Mouse (Mus musculus): Measurements from ENCODE around the gene Sv2a. TPM values are rescaled to one million over a fixed set of nuclear protein-coding genes. Genes with fewer than 3 reads are reported as not detected.

Gene Sv2a
- polyA plus RNA-seq, 1 experiment from 2014 or later, result 2.9 TPM

GRCm38 (mm10) chr3:96228828-96229227, 47.9 kb downstream of the Sv2a start:
- Histone ChIP-seq H3K36me3 (ENCODE audit: control insufficient read depth, insufficient read depth, low read length) (no peaks in the 10 kb centered on the region), H3K27me3 (ENCODE audit: control insufficient read depth, insufficient read depth, low read length) (no peaks in the 10 kb centered on the region), H3K27ac (replicated peaks) (no peak overlapping the region), H3K9ac (ENCODE audit: low read length) (no peak overlapping the region), H3K4me3 (ENCODE audit: low read depth, low read length) (no peak overlapping the region), H3K4me2 (replicated peaks; ENCODE audit: low read depth) (no peak overlapping the region), H3K4me1 (replicated peaks; ENCODE audit: control insufficient read depth, insufficient read depth) (no peaks in the 10 kb centered on the region), H3K9me3 (ENCODE audit: control insufficient read depth, low read length) (no peaks in the 10 kb centered on the region)
- TF ChIP-seq EP300 (optimal IDR thresholded peaks at IDR 0.05) (no peak), CTCF (IDR thresholded peaks at IDR 0.05; ENCODE audit: low read depth) (no peak)
- ATAC-seq (ENCODE audit: low FRiP score, low TSS enrichment) (no peak), DNase-seq (ENCODE audit: low spot score) (no peak)
- WGBS, result 60% methylated on average over 2 of the region's 2 CpGs

GRCm38 (mm10) chr3:96230404-96230803, 49.5 kb downstream of the Sv2a start:
- WGBS, result 58% methylated on average over 2 of the region's 2 CpGs
- no peak overlapping the region for H3K4me3 ChIP-seq (ENCODE audit: low read depth, low read length)
- H3K27me3 ChIP-seq (ENCODE audit: control insufficient read depth, insufficient read depth, low read length), result no peaks in the 10 kb centered on the region
- H3K9me3 ChIP-seq (ENCODE audit: control insufficient read depth, low read length), result no peaks in the 10 kb centered on the region
- ATAC-seq (ENCODE audit: low FRiP score, low TSS enrichment) (no peak), DNase-seq (ENCODE audit: low spot score) (no peak)
- TF ChIP-seq EP300 (optimal IDR thresholded peaks at IDR 0.05) (no peak), CTCF (IDR thresholded peaks at IDR 0.05; ENCODE audit: low read depth) (no peak)
- H3K4me2 ChIP-seq (replicated peaks; ENCODE audit: low read depth), result no peak overlapping the region
- no peak overlapping the region for H3K27ac ChIP-seq (replicated peaks)
- H3K9ac ChIP-seq (ENCODE audit: low read length), result no peak overlapping the region
- no peaks in the 10 kb centered on the region for H3K36me3 ChIP-seq (ENCODE audit: control insufficient read depth, insufficient read depth, low read length)
- H3K4me1 ChIP-seq (replicated peaks; ENCODE audit: control insufficient read depth, insufficient read depth), result no peaks in the 10 kb centered on the region

- Histone ChIP-seq H3K36me3 (ENCODE audit: control insufficient read depth, insufficient read depth, low read length) (no peaks in the 10 kb centered on the region), H3K9ac (ENCODE audit: low read length) (no peak overlapping the region), H3K4me1 (replicated peaks; ENCODE audit: control insufficient read depth, insufficient read depth) (no peaks in the 10 kb centered on the region), H3K4me2 (replicated peaks; ENCODE audit: low read depth) (no peak overlapping the region), H3K27me3 (ENCODE audit: control insufficient read depth, insufficient read depth, low read length) (no peaks in the 10 kb centered on the region), H3K9me3 (ENCODE audit: control insufficient read depth, low read length) (no peaks in the 10 kb centered on the region), H3K27ac (replicated peaks) (no peak overlapping the region), H3K4me3 (ENCODE audit: low read depth, low read length) (no peak overlapping the region)
- ATAC-seq (ENCODE audit: low FRiP score, low TSS enrichment) (no peak), DNase-seq (ENCODE audit: low spot score) (no peak)
- WGBS, result 74% methylated on average over 4 of the region's 4 CpGs
- TF ChIP-seq EP300 (optimal IDR thresholded peaks at IDR 0.05) (no peak), CTCF (IDR thresholded peaks at IDR 0.05; ENCODE audit: low read depth) (no peak)
Observed at GRCm38 (mm10) chr3:96230910-96231757, 50.2 kb downstream of the Sv2a start.

GRCm38 (mm10) chr3:96231758-96232120, 50.8 kb downstream of the Sv2a start:
- H3K4me2 ChIP-seq (replicated peaks; ENCODE audit: low read depth), result no peak overlapping the region
- no peak for TF ChIP-seq CTCF (IDR thresholded peaks at IDR 0.05; ENCODE audit: low read depth)
- no peak for TF ChIP-seq EP300 (optimal IDR thresholded peaks at IDR 0.05)
- ATAC-seq (ENCODE audit: low FRiP score, low TSS enrichment), result no peak
- H3K36me3 ChIP-seq (ENCODE audit: control insufficient read depth, insufficient read depth, low read length), result no peaks in the 10 kb centered on the region
- H3K9ac ChIP-seq (ENCODE audit: low read length), result no peak overlapping the region
- no peaks in the 10 kb centered on the region for H3K9me3 ChIP-seq (ENCODE audit: control insufficient read depth, low read length)
- no peaks in the 10 kb centered on the region for H3K27me3 ChIP-seq (ENCODE audit: control insufficient read depth, insufficient read depth, low read length)
- no peak overlapping the region for H3K4me3 ChIP-seq (ENCODE audit: low read depth, low read length)
- no peaks in the 10 kb centered on the region for H3K4me1 ChIP-seq (replicated peaks; ENCODE audit: control insufficient read depth, insufficient read depth)
- H3K27ac ChIP-seq (replicated peaks), result no peak overlapping the region
- 54% methylated on average over 2 of the region's 2 CpGs for WGBS
- no peak for DNase-seq (ENCODE audit: low spot score)

- DNase-seq (ENCODE audit: low spot score) (no peak), ATAC-seq (ENCODE audit: low FRiP score, low TSS enrichment) (no peak)
- H3K27ac ChIP-seq (replicated peaks), result no peak overlapping the region
- H3K9ac ChIP-seq (ENCODE audit: low read length), result no peak overlapping the region
- H3K9me3 ChIP-seq (ENCODE audit: control insufficient read depth, low read length), result no peaks in the 10 kb centered on the region
- H3K4me1 ChIP-seq (replicated peaks; ENCODE audit: control insufficient read depth, insufficient read depth), result no peaks in the 10 kb centered on the region
- no peak overlapping the region for H3K4me3 ChIP-seq (ENCODE audit: low read depth, low read length)
- TF ChIP-seq EP300 (optimal IDR thresholded peaks at IDR 0.05) (no peak), CTCF (IDR thresholded peaks at IDR 0.05; ENCODE audit: low read depth) (peak; percentile 13; the same call in 1 of the 2 replicates)
- H3K27me3 ChIP-seq (ENCODE audit: control insufficient read depth, insufficient read depth, low read length), result no peaks in the 10 kb centered on the region
- no peak overlapping the region for H3K4me2 ChIP-seq (replicated peaks; ENCODE audit: low read depth)
- WGBS, result 89% methylated on average over 2 of the region's 2 CpGs
- no peaks in the 10 kb centered on the region for H3K36me3 ChIP-seq (ENCODE audit: control insufficient read depth, insufficient read depth, low read length)
Observed at GRCm38 (mm10) chr3:96234914-96235313, 54.0 kb downstream of the Sv2a start.

GRCm38 (mm10) chr3:96235836-96236235, 54.9 kb downstream of the Sv2a start:
- ATAC-seq (ENCODE audit: low FRiP score, low TSS enrichment), result no peak
- Histone ChIP-seq H3K4me1 (replicated peaks; ENCODE audit: control insufficient read depth, insufficient read depth) (no peaks in the 10 kb centered on the region), H3K4me2 (replicated peaks; ENCODE audit: low read depth) (no peak overlapping the region), H3K9me3 (ENCODE audit: control insufficient read depth, low read length) (no peaks in the 10 kb centered on the region), H3K9ac (ENCODE audit: low read length) (no peak overlapping the region), H3K4me3 (ENCODE audit: low read depth, low read length) (no peak overlapping the region), H3K27me3 (ENCODE audit: control insufficient read depth, insufficient read depth, low read length) (no peaks in the 10 kb centered on the region), H3K36me3 (ENCODE audit: control insufficient read depth, insufficient read depth, low read length) (no peaks in the 10 kb centered on the region), H3K27ac (replicated peaks) (no peak overlapping the region)
- DNase-seq (ENCODE audit: low spot score), result no peak
- 55% methylated on average over 3 of the region's 3 CpGs for WGBS
- TF ChIP-seq EP300 (optimal IDR thresholded peaks at IDR 0.05) (no peak), CTCF (IDR thresholded peaks at IDR 0.05; ENCODE audit: low read depth) (no peak)
